Mouse (Mus musculus): ENCODE results near the gene Hhatl.

Hhatl gene

DNA sequence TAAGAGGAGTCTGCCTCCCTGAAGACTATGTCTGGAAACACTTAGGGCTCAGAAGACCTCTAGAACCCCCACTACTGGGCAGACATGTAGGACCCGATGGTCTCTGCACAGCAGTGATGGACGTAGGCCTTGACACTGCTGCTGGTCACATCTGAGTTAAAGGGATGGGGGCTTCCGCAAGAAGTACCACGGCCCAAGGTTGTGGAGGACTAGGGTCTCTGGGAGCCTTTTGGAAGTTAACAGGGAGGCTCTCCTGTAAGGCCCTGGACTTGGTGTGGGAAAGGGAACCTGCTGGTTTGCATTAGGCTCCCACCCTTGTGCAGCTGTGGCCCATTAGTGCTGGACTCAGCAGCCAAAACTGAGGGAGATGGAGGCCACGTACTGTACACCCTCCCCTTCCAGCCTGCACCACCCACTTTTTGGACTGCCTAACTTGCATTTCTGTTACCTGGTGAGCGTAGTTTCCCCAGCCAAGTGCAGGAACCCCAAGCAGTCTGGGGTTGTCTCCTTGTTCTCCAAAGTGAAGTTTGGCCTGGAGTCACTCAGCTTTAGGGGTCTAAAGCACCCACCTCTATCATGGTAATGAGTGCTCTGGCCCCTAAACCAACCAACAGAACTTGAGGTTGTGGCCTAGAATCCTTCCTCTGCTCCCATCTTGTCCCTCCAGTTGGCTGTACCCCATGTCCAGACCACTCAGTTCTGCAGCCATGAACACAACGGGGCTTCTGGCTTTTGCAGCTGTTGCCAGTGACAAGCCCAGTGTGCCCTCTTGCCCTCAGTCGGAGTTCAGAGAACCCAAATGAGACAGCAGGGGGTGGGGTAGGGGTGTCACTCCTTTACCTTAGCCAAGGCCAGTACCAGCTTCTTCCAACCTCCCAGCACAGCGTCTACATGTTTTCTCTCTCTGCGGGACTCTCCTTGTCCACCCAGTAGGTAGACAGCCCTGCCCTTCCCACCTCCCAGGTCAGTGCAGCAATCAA is 34.2 kb downstream of the Hhatl start:
- DNase-seq = no peak

DNA sequence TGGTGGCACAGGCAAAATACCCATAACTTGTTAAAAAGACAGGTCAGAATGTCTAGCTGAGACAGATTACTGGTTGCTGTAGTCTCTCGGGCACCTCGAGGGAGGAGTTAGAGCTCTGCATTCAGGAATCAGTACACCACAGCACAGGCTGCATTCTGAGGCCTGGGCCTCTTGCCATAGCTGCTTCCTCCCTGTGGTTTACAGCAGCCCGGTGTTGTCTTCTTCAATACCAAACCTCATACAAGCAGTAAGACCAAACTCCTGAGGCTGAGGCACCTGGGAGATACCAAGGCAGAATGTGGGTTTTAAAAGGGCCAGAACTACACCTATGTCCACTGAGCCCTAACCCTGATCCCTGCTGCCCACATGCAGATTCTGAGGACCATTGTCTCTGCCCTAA is 34.9 kb downstream of the Hhatl start:
- DNase-seq = no peak

DNA sequence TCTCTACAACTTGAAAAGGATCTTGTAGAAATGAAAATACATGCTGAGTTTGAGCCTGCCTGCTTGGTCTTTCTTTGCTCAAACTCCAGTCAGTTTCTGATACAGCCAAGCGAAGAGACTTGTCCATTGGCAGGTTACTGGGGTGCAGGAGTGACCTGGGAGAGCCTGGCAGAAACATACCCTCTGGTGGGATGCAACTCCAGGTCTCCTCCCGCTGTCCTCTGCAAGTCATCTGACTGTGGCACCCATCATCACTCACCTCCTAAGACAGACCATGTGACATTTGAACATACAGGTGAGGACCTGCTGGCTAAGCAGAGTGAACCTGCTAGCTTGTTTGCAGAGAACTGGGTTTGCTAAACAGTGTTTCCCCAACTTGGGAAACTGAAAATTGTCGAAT is 35.5 kb downstream of the Hhatl start:
- no peak for DNase-seq

DNA sequence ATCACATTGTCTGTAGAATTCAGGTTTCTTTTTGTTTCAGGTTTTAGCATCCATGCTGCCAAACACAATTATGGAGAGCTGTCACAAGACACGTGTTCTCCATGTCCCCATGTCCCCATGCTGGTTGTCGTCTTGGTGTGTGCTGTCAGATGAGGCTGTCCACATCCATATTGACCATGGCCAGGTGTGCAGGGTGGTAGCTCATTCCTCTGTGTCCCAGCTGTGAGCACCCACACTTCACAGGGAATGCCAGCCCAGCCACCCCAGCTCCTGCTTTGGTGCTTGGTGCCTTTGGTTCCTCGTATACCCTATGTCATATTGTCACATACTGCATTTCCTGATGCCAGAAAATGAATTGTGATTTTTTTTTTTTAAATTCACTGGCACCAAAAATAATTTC is 37.7 kb downstream of the Hhatl start:
- DNase-seq = no peak

GRCm38 (mm10) chr9:121752774-121753173 is 39.5 kb downstream of the Hhatl start:
- DNase-seq = no peak

DNA sequence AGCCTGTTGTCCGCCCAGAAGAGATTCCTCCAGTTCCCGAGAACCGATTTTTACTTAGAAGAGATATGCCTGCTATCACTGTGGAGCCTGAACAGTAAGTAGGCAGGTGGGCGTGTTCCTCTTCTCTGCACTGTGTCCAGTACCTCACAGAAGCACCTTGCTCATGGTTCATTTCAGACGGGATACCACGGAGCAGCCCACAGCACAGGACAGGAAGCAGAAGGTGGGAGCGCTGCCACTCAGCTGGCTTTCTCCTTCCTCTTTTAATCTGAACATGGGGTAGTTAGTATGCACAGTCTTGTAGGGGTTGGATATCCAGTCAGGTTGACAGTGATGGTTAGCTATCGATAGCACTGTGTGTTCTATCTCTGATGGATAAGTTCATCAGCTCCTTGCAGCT is 48.3 kb downstream of the Hhatl start:
- no peak for DNase-seq

- DNase-seq = no peak
Measured at GRCm38 (mm10) chr9:121741168-121741567, 51.1 kb downstream of the Hhatl start.

DNA sequence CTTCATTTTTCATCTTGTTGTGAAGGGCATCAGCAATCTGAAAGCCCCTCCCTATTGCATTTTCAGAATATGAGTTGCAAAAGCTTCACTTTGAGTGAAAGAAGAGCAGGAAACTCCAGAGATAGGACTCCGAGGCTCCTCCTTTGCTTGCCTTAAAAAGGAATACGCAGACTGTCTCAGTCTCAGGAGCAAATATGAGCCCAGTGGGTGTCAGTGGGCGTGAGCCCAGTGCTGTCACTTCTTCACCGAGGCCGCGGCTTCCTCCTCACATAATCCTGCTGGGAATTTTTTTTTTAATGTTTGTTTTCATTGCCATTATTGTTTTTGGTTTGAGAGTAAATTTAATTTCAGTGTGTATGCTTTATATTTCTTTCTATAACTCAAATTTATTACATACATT is 51.8 kb downstream of the Hhatl start:
- no peak for DNase-seq
